Mouse (Mus musculus): ENCODE data around the gene Sorbs1. TPM values are rescaled to one million over a fixed set of nuclear protein-coding genes. Genes with fewer than 3 reads are reported as not detected.
A peak's percentile ranks its signal among the peaks of the same experiment; 100 is the strongest.

Gene Sorbs1
- polyA plus RNA-seq, 2 experiments, result 11.3 to 31.0 TPM

- peak overlapping the region; percentile 67 for H3K27ac ChIP-seq
- no peaks in the 10 kb centered on the region for H3K27me3 ChIP-seq (ENCODE audit: control insufficient read depth, insufficient read depth, low read length)
- peaks cover 45% of the 10 kb centered on the region for H3K36me3 ChIP-seq (replicated peaks; ENCODE audit: control insufficient read depth, insufficient read depth, low read depth)
- no peak overlapping the region for H3K4me2 ChIP-seq (ENCODE audit: low read depth)
- no peak for TF ChIP-seq EP300 (IDR thresholded peaks at IDR 0.05; ENCODE audit: low read depth)
- no peak for ATAC-seq (ENCODE audit: insufficient read depth)
- DNase-seq (ENCODE audit: low read depth in 3 of 3, low spot score in 3 of 3), result no peak
- H3K9ac ChIP-seq (replicated peaks), result no peak overlapping the region
- H3K4me1 ChIP-seq (replicated peaks; ENCODE audit: control insufficient read depth in 2 of 2, insufficient read depth in 2 of 2, low read length in 1 of 2), result peaks cover 12 to 22% of the 10 kb centered on the region in 2 experiments
- H3K4me3 ChIP-seq (ENCODE audit: insufficient read depth in 1 of 2, low read depth in 2 of 2, low read length in 2 of 2), result no peak overlapping the region
- H3K9me3 ChIP-seq (ENCODE audit: control insufficient read depth, low read length), result no peaks in the 10 kb centered on the region
- 89% methylated on average over 6 of the region's 6 CpGs for WGBS (ENCODE audit: insufficient replicate concordance)
Observed at GRCm38 (mm10) chr19:40553849-40554248, 40.3 kb upstream of the Sorbs1 start.

DNA sequence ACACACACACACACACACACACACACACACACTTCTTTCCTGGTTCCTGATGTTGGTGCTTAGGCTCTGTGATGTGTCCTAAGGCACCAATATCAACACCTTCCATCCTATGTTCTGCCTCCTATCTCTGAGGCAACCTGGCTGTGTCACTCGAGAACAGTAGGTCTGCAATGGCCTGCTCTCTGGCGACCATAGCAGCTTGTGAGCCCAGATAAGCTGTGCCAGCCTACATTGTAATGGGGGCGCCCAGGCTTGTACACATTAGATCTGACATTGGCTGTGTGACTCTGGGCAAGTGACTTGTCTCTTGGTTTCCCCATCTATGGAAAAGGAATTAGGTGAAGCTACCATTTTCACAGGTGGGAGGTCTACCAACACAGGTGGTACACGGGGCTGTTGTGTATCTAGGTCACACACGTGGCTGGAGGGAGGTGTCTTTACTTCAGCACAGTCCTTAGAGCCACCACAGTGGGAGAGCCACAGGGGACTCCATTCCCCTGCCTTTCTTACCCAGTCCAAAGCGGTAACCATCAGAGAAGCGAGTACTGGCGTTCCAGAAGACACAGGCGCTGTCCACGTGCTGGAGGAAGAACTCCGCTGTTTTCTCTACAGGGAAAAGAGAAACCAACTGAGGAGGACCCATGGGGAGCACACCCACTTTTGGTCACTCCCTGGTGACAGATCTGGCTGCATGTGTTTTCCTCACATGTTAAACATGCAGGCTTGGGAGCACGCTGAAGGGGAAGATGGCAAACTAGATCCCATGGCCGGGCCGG is 39.6 kb upstream of the Sorbs1 start:
- ATAC-seq (ENCODE audit: insufficient read depth) (peak; percentile 97), DNase-seq (ENCODE audit: low read depth in 3 of 3, low spot score in 3 of 3) (peak; percentile 78 to 86 (median 85))
- no peaks in the 10 kb centered on the region for H3K27me3 ChIP-seq (ENCODE audit: control insufficient read depth, insufficient read depth, low read length)
- peaks cover 12 to 22% of the 10 kb centered on the region in 2 experiments for H3K4me1 ChIP-seq (replicated peaks; ENCODE audit: control insufficient read depth in 2 of 2, insufficient read depth in 2 of 2, low read length in 1 of 2)
- WGBS (ENCODE audit: insufficient replicate concordance), result 62% methylated on average over 14 of the region's 14 CpGs
- no peak overlapping the region for H3K9ac ChIP-seq (replicated peaks)
- peak overlapping the region; percentile 67 for H3K27ac ChIP-seq
- H3K4me3 ChIP-seq (ENCODE audit: insufficient read depth in 1 of 2, low read depth in 2 of 2, low read length in 2 of 2), result no peak overlapping the region
- peak overlapping the region; percentile 40 for H3K4me2 ChIP-seq (ENCODE audit: low read depth)
- TF ChIP-seq EP300 (IDR thresholded peaks at IDR 0.05; ENCODE audit: low read depth) (peak; percentile 97), CTCF (IDR thresholded peaks at IDR 0.05; ENCODE audit: low read depth) (no peak)
- H3K9me3 ChIP-seq (ENCODE audit: control insufficient read depth, low read length), result no peaks in the 10 kb centered on the region
- peaks cover 45% of the 10 kb centered on the region for H3K36me3 ChIP-seq (replicated peaks; ENCODE audit: control insufficient read depth, insufficient read depth, low read depth)

- TF ChIP-seq EP300 (IDR thresholded peaks at IDR 0.05; ENCODE audit: low read depth) (no peak), CTCF (IDR thresholded peaks at IDR 0.05; ENCODE audit: low read depth) (no peak)
- H3K9me3 ChIP-seq (ENCODE audit: control insufficient read depth, low read length), result no peaks in the 10 kb centered on the region
- H3K4me2 ChIP-seq (ENCODE audit: low read depth), result no peak overlapping the region
- no peaks in the 10 kb centered on the region for H3K27me3 ChIP-seq (ENCODE audit: control insufficient read depth, insufficient read depth, low read length)
- no peak overlapping the region for H3K27ac ChIP-seq
- H3K4me3 ChIP-seq (ENCODE audit: insufficient read depth in 1 of 2, low read depth in 2 of 2, low read length in 2 of 2), result no peak overlapping the region
- peaks cover 23% of the 10 kb centered on the region for H3K36me3 ChIP-seq (replicated peaks; ENCODE audit: control insufficient read depth, insufficient read depth, low read depth)
- WGBS (ENCODE audit: insufficient replicate concordance), result 69% methylated on average over 6 of the region's 6 CpGs
- no peak for ATAC-seq (ENCODE audit: insufficient read depth)
- DNase-seq (ENCODE audit: low read depth in 3 of 3, low spot score in 3 of 3), result no peak
- peaks cover 12 to 22% of the 10 kb centered on the region in 2 experiments for H3K4me1 ChIP-seq (replicated peaks; ENCODE audit: control insufficient read depth in 2 of 2, insufficient read depth in 2 of 2, low read length in 1 of 2)
- H3K9ac ChIP-seq (replicated peaks), result no peak overlapping the region
Observed at GRCm38 (mm10) chr19:40549516-40550135, 36.0 kb upstream of the Sorbs1 start.

DNA sequence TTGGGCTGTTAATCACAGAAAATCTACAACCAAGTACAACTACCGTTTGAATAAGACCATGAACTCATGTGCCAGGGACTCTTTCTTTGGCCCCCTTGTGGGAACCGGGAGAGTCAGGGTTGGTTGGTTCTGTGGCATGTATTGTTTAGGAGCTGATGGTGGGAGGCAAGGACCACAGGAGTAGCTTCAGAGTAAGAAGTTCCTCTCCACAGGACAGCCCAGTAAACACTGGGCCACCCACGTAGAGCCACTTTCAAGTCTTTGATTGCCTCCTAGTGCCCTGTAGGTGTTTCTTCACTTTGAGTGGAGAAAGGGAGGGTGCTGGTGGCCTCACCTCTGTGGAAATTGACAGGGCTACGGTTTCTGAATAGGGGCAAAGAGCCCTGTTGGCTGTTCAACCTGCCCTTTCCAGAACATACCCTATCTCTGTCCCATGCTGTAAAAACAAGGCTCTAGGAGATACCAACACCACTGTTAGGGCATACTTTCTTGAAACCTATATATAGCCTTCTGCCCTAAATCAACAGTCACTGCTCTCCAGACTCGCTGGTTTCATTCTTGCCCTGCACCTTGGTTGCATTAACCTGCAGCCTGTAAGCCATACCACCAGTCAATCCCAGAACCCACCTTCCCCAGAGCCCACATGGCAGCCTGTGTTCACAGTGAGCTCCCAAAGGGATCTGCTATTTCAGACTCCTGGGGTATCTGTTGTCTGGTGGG is 35.4 kb upstream of the Sorbs1 start:
- H3K4me2 ChIP-seq (ENCODE audit: low read depth), result no peak overlapping the region
- H3K27ac ChIP-seq, result no peak overlapping the region
- 49% methylated on average over 5 of the region's 5 CpGs for WGBS (ENCODE audit: insufficient replicate concordance)

GRCm38 (mm10) chr19:40548386-40548785 is 34.8 kb upstream of the Sorbs1 start:
- 82% methylated on average over 6 of the region's 6 CpGs for WGBS (ENCODE audit: insufficient replicate concordance)
- Histone ChIP-seq H3K4me3 (ENCODE audit: insufficient read depth in 1 of 2, low read depth in 2 of 2, low read length in 2 of 2) (no peak overlapping the region), H3K36me3 (replicated peaks; ENCODE audit: control insufficient read depth, insufficient read depth, low read depth) (peaks cover 16% of the 10 kb centered on the region), H3K4me2 (ENCODE audit: low read depth) (no peak overlapping the region), H3K9me3 (ENCODE audit: control insufficient read depth, low read length) (no peaks in the 10 kb centered on the region), H3K27ac (no peak overlapping the region), H3K4me1 (replicated peaks; ENCODE audit: control insufficient read depth in 2 of 2, insufficient read depth in 2 of 2, low read length in 1 of 2) (peaks cover 7 to 15% of the 10 kb centered on the region in 2 experiments), H3K9ac (replicated peaks) (no peak overlapping the region), H3K27me3 (ENCODE audit: control insufficient read depth, insufficient read depth, low read length) (no peaks in the 10 kb centered on the region)
- TF ChIP-seq EP300 (IDR thresholded peaks at IDR 0.05; ENCODE audit: low read depth), result no peak
- TF ChIP-seq CTCF (IDR thresholded peaks at IDR 0.05; ENCODE audit: low read depth), result no peak
- no peak for DNase-seq (ENCODE audit: low read depth in 3 of 3, low spot score in 3 of 3)
- ATAC-seq (ENCODE audit: insufficient read depth), result no peak

More for the DNA sequence above, 35.4 kb upstream of the Sorbs1 start:
- Histone ChIP-seq H3K9ac (replicated peaks) (no peak overlapping the region), H3K36me3 (replicated peaks; ENCODE audit: control insufficient read depth, insufficient read depth, low read depth) (peaks cover 19% of the 10 kb centered on the region), H3K27me3 (ENCODE audit: control insufficient read depth, insufficient read depth, low read length) (no peaks in the 10 kb centered on the region), H3K9me3 (ENCODE audit: control insufficient read depth, low read length) (no peaks in the 10 kb centered on the region), H3K4me1 (replicated peaks; ENCODE audit: control insufficient read depth in 2 of 2, insufficient read depth in 2 of 2, low read length in 1 of 2) (peaks cover 12 to 21% of the 10 kb centered on the region in 2 experiments), H3K4me3 (ENCODE audit: insufficient read depth in 1 of 2, low read depth in 2 of 2, low read length in 2 of 2) (no peak overlapping the region)
- 0 out of 2 replicates have a peak, but pooled peaks have one; percentile 16 for TF ChIP-seq CTCF (IDR thresholded peaks at IDR 0.05; ENCODE audit: low read depth)
- TF ChIP-seq EP300 (IDR thresholded peaks at IDR 0.05; ENCODE audit: low read depth), result no peak
- ATAC-seq (ENCODE audit: insufficient read depth) (no peak), DNase-seq (ENCODE audit: low read depth in 3 of 3, low spot score in 3 of 3) (no peak)

Measured in liver, embryonic 14.5 days (tissue).